Mouse (Mus musculus) c-Kit-positive CD71-positive TER-119-positive erythroid progenitor cells, embryonic 14.5 days (primary cell): ENCODE data around the gene Ehmt1.
"Not testable (repeated sequence)": the region's sequence is repeated elsewhere in the genome, so short reads cannot be mapped to it uniquely, and the experiment has no call there.

Experiments used
- DNase-seq: peaks from one replicate; pipeline ENCODE4 v3.0.0-alpha.2; 2013; ENCODE audit warnings: low spot score

The Ehmt1 gene

DNA sequence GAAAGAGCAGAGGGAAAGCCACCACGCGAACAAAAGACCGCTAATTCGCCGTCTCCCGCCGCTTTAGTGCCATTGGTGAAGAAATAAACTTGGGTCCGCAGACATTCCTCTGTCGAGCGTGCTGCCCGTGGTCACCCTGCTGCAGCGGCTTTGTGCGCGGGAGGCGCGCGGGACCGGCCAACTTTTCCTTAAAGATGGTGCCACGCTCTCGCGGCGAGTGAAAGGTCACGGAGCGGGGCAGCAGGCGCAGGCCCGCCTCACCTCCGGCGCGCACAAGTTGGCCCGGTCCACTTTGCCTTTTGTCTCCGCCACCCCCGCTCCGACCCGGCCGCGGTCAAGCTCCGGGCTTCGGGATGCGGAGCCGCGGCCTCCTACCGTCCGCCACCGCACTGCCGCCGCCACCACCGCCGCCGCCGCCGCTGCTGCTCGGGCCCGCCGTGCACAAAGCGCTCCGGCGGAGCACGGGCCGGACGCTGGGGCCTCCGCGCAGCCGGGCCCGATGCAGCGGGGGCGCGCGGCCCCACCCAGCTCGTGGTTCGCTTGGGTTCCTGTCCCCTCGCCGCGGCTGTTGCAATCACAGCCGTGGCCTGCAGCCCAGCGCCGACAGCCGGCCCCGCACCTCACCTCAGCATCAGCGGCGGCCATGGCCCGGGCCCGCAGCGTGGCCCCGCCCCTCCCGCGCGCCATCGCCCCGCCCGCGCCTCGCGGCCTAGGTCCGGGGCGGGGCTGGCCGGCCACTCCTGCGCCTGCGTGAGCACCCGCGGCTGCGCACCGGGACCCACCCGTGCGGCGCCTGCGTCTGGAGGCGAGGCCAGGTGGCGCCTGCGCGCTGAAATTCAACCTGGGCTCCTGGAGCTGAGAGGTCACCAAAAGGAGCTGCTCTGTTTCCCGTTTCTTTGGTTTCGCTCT, at the start of gene Ehmt1:
Ehmt1 (minus strand) TSS at position 685 of the 909 bp plus-strand sequence.
- peak; percentile 86 for DNase-seq

DNA sequence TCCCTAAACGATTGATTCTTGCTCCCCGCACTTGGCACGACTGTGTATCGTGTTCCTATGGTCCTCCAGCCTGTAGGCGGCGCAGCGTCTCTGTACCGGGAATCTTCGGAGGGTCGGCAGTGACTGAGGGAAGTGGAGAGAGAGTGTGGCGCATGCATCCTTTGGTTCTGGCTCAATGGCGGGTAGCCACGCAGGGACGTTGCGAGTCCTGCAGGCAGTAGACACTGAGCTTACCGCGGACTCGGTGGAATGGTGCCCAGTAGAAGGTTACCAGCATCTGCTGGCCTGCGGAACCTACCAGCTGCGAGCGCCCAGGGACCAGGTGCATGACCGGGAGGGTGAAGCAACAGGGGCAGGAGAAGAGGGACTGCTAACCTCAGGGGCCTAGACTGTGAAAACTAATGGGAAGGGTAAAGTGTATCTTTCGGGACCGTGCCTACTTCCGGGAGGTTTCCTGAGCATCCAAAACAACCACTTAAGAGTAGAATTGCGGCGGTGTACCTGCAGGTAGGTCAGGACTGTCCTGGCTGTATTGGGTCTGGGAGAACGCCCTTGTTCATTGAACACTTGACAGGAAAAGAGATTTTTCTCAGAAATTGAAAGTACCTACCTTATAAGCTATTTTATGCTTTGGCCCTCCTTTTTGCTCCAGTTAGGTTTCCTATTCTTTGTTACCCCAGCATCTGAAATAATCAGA, 43.0 kb upstream of the Ehmt1 start, which contains the start of gene Dph7:
Dph7 (plus strand) TSS at position 97 of the 697 bp plus-strand sequence.
- peak; percentile 83 for DNase-seq

DNA sequence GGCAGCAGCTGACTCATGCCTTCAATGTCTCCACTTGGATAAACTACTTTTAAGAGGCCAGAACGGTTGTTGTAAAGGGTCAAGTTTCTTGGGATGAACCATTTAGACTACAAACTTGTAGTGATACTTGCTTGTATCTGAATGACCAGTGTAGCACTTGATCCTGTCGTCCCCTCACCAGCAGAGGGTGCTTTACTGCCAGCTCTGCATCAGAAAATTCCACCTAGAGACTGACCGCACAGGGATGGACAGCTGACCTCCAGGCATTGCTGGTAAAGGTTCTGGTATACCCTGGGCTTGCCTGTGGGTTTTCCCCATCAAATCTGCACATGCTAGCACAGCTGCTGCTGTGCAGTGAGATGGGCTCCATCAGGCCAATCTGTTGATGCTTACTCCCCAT, 41.5 kb upstream of the Ehmt1 start:
- DNase-seq = no peak

DNA sequence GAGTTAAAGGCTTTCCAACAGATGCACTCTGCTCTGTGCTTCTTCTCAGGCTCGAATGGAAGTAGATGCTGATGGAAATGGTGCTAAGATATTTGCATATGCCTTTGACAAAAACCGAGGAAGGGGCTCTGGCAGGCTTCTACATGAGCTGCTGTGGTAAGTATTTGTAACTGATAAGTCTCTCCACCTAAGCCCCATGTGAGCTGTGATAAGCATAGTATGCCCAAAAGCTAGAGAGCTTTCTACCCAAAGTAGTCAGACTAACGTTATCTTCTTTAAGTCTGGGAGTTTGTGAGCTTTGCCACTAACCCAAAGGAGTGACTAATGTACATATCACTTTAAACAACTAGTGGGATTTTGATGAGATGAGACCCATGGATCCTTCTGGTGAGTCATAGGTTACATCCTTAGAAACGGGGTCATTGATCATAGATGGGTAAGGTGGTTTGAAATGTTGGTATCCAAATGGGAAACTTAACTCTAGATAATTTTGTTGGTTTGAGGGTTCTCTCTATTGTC, 33.2 kb upstream of the Ehmt1 start:
- no peak for DNase-seq

DNA sequence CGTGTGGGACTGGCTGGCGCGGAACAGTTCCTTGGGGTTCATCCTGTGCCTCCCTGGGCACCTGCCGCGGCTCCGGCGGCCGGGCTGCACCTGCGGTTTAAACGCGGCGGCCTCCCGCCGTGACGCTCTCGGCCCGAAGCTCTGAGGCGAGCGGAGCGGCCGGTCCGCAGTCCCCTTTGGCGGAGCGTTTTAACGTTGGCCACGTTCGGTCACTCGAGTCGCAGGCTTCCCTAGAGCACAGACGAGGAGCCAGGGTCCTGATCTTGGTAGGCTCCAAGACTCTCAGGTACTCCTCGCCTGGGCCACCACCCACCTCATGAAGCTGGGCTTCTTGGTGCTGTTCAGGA, 30.7 kb upstream of the Ehmt1 start:
- no peak for DNase-seq

DNA sequence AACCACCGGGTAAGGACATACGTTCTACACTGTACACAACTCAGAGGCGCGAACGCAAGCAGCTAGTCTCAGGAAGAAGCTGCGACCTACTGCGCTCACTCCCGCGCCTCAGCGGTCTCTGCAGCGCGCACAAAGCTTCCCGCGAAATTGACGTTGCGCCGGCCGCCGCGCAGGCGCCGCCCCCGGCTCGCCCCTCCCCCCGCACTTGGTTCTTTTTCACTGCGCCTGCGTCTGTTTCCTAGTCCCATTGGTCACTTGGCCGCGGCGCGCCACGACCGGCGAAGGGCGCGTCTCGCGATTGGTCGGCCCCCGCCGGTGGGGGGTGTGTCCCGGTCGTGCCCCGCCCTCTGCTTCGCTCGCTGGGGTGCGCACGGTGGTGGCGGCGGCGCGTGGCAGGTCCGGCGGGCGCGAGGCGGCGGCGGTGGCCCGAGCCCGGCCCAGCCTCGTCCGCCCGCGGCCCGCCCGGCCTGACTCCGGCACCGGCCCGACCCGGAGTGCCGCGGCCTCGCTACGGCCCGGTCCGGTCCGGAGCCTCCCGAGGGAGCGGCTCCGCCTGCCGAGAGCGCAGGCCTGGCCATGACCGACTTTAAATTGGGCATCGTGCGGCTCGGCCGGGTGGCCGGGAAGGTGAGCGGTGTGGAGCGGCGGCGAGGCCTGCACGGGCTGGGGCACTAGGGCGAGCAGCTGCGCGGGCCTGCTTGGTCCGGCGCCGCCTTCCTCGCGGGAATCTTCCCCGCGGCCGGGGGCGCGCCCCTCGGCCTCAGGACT, 30.2 kb upstream of the Ehmt1 start, which contains the start of gene Zmynd19:
Zmynd19 (plus strand) TSS at position 372 of the 768 bp plus-strand sequence.
- DNase-seq = peak; percentile 94

DNA sequence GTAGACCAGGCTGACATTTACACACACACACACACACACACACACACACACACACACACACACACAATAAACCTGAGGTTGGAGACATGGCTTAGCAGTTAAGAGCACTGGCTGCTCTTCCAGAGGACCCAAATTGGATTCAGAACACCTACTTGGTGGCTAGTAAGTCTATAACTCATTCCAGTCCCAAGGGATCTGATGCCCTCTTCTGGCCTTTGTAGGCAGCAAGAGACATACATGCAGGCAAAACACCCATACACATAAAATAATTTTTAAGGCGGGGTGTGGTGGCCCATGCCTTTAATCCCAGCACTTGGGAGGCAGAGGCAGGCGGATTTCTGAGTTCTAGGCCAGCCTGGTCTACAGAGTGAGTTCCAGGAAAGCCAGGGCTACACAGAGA, 24.9 kb upstream of the Ehmt1 start:
- DNase-seq = not testable (repeated sequence)

DNA sequence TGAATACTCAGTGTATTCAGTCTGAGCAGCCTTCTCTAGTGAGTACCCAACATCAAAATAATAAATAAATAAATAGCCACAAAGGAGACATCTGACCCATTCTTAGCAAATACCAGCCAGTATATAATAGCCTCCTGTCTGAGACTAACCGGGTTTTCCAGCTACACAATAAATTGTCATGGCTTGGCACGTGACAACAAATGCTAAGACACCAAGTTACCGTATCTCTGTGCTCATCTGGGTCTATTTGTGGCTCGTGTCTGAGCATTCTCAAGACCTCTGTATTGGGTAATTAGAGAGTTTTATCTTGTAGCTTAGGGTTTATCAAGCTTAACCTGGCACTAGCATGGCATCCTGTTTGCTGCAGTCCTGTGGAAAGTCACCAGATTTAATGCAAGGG, 22.7 kb upstream of the Ehmt1 start:
- DNase-seq = no peak

DNA sequence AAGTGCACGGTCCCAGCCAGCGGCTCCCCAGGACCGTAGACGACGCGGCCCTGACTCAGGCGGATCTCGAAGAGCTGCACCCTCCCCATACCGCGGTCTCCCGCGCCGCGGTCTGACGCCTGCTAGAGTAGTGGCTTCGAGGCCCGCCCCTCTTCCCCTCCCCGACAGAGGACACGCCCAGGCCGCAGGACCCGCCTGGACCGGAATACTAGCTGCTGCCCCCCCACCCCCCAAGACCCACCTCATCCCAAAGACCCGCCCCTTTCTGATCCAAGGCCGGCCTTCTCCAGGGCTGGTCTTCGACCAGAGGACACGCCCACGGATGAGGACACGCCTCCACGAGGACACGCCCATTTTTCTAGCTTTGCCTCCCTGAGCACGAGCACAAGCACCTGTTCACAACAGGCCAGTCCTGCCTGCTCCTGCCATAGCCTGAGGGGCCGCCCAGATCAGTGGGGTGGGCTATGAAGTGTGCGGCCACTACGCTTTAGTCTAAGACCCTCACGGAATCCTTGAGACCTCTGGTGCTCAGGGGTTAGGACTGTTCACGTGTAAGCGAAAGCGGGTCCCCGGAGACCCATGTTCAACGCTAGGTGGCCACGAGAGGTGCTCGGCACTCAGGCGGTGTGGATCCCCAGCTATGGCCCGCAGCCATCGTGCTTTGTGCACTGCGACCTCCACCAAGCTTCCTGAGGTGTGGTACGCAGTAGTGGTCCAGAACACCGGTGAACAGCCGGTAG, 15.8 kb upstream of the Ehmt1 start, which contains the start of gene Arrdc1:
Arrdc1 (minus strand) TSS at position 196 of the 740 bp plus-strand sequence.
- peak; percentile 95 for DNase-seq

DNA sequence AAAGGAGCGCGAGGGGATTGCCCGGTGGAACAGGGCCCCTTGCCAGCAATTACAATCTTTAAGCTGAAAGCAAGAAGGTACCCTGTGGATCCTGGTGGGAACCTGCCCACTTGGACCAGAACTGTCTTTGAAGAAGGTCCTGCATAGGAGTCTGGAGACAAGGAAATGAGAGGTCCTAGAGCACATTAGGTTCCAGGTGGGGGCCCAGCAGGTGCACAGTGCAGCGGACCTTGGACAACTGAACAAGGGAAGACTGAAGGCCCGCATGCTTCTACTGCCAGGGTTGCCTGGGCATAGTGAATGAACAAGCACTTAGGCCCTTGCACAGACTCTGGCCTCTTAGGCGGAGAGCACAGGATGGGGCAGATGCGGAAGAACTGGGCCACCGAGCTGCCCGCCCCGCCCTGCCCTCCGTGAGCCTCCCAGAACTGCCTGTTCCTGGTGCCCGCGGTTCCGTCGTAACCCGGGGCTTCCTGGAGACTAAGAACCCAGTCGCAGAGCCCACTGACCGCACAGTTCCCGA, 15.1 kb upstream of the Ehmt1 start:
- no peak for DNase-seq

DNA sequence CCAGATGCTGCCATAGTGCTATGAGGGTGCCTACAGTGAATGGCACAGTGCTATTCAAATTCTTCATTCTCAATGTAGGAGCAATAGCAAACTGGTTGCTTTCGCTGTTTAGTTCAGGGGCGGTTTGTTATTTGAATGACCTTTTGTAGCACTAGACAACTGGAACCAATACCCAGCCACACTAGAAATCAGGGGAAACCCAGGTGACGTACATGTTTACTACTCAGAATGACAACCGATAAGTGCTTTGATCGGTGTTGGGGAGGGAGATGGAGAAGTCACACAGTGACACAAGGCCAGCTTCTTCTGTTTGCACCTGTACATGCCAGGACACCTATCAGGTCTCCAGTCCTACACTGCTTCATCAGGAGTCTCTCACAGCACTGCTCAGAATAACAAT, 10.2 kb upstream of the Ehmt1 start:
- no peak for DNase-seq

DNA sequence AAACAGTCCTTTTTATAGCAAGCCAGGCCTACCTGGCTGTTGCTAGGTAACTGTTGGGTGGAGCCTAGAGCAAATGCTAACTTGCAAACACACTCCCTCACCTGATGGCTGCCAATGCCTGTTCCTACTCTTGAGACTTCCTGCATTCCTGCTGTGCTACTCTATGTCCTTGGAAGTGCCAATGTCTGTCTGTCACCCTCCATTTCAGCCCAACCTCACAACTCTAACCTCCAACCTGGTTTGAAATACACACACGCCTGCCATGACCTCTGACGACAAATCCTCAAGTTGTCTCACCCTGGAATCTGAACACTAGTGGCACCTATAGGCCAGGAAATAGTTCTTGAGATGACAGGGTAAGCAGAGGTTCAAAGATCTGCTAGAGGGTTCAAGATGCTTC, 9.7 kb upstream of the Ehmt1 start:
- DNase-seq = no peak

DNA sequence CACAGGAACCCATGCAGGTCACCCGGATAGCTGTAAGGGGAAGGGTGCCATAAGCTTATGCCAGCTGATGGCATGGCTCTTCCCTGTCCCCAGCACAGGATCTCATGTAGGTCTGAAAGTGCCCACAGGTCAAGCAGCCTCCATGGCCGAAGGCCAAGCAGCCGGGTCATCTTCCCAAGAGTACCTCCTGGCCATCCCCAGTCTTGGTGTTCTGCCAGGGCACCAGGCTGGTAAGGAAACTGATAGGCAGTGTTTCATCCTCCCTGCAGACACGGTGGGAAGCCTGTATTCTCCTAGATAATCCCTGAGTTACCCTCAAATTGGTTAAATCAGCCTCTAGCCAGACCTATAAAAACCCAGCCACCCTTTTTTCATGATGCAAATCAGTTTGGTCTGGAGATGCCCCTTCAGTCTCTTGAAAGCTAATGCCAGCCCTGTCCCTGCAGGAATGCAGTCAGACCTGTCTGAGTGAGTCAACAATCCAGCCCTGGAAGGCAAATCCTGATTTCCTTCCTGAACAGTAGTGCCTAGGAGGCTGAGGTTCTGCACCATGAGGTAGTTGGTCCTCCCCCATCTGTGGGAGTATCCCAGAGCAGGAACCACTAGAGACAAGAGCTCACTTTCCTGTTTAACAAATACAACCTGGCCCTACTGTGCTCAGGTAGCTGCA, 8.5 kb upstream of the Ehmt1 start:
- no peak for DNase-seq

DNA sequence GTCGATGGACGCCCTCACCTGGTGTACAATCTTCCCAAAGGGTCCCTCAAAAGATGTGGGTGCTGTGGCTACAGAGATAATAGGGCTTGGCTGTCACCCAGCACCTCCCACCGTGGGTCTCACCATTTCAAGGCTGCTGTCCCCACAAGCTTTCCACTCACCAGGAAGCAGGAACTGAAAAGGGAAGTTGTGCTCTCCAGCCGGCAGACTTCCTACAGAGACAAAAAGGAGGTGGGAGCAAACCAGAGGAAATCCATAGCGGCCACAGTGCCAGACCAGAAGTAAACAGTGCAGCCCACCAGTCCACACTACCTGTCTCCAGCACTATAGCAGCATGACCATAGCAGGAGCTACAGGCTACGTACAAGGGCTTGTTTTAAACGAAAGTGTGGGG, 7.5 kb upstream of the Ehmt1 start:
- no peak for DNase-seq

DNA sequence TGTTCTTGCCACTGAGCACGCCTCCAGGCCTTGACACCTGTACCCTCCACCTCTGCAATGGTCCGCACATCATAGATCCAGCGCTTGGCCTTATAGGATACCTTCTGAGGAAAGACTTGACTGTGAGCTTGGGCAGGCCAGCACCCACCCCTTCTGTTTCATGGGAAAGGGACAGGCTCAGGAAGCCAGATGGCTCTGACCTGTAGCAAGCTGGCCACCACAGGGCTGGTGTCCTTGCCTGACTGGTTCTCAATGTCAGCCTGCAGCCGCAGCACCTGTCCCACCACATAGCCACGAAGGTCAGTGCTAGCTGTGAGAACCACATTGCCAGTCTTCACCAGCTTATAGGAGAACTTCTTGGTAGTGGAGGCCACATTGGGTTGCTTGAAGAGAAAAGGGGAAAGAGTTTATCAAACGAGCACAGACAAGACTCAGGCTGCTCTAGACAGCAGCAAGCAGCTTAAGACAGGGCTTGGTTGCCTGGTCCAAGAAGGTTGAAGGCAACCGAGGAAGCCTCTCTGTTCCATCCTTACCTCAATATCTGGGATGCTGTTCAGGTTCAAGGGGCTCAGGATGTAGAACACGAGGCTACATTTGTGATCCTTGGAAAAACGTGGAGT, 7.0 kb upstream of the Ehmt1 start:
- no peak for DNase-seq

DNA sequence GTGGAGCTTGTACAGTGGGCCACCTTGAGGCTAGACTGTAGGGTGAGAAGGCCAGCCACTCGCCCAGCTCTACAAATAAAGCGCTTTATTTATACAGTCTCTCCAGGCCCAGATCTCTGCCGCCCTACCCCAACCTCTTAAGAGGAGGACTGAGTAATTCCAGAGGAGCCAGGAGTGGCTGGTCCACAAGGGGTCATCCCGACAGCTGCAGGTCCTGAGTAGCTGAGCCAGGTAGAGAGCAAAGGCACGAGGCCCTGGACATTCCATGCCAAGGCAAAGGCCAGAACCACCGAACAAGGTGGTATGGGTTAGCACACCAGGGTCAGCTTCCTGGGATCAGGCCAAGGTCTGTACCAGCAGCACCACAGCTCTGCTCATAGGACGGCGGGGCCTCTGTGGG, 5.9 kb upstream of the Ehmt1 start:
- DNase-seq = no peak

DNA sequence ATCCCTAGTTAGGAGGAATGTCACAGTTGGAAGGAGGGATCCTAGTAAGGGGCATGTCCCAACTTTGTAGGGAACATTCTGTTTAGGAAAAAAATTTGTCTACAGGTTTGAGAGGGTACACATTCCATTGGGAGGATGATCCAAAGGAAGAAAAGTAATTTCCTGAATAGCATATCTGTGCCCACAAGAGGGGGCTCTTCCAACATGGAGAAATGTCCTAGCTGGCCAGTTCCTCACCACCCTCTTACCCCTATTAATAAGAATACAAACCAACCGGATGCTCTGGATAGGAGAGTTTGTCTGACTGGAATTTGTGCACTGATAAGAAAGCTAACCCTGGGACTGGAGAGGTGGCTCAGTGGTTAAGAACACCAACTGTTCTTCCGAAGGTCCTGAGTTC, 4.1 kb upstream of the Ehmt1 start:
- no peak for DNase-seq

DNA sequence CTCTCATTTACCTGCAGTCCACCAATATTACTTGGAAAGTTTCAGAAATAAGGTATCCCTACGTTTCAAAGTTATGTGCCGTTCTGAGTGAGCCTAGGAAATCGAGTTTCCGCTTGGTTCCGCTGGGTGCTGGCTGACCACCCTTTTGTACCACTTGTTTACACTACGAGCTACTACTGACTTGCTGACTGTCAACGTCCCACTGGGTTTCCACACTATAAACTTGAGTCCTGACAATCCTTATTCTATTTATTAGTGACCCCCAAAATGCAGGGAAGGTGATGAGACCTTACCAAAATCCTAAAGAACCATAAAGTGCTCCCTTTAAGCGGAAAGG, 393 bp upstream of the Ehmt1 start:
- DNase-seq = no peak

DNA sequence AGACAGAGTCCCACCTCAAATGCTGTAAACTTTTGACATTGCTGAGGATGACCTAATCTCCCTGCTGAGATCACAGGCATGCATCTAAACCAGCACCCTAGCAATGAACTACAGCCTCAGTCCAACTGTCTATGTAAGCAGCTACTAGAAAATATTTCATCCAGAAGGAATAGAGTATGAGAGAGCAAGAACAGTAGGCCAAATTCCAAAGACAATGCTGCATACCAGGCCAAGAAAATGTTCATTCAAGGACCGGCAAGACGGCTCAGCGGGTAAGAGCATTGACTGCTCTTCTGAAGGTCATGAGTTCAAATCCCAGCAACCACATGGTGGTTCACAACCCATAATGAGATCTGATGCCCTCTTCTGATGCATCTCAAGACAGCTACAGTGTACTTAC, 4.7 kb downstream of the Ehmt1 start:
- no peak for DNase-seq

DNA sequence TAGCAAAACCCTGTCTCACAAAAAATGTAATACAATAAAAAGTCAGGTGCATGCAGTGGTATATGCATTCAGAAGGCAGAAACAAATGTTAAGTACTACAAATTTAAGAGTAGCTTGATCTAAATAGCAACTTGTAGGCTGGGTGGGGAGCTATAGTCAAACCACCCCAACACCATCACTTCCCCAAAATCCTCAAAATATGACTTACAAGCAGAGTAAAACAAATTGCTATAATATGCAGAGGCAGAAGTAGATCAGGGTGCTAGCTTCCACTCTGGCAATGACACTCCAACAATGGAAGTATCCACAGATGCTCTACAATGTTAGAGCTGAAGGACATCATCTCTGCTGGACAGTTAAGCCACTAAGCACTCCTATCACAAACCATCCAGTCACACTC, 6.8 kb downstream of the Ehmt1 start:
- DNase-seq = no peak
